Mouse (Mus musculus): ENCODE data around the gene Kctd21. TPM values are rescaled to one million over a fixed set of nuclear protein-coding genes. Genes with fewer than 3 reads are reported as not detected.

The Kctd21 gene
- 0.50 and 0.81 TPM in 2 replicates for total RNA-seq (2012; rRNA removed)
- 0.12 and 0.19 TPM in 2 replicates for total RNA-seq (2014; rRNA removed)
- 0.27 and 0.46 TPM in 2 replicates for polyA plus RNA-seq (2012; ENCODE audit: insufficient read length, low read depth)

DNA sequence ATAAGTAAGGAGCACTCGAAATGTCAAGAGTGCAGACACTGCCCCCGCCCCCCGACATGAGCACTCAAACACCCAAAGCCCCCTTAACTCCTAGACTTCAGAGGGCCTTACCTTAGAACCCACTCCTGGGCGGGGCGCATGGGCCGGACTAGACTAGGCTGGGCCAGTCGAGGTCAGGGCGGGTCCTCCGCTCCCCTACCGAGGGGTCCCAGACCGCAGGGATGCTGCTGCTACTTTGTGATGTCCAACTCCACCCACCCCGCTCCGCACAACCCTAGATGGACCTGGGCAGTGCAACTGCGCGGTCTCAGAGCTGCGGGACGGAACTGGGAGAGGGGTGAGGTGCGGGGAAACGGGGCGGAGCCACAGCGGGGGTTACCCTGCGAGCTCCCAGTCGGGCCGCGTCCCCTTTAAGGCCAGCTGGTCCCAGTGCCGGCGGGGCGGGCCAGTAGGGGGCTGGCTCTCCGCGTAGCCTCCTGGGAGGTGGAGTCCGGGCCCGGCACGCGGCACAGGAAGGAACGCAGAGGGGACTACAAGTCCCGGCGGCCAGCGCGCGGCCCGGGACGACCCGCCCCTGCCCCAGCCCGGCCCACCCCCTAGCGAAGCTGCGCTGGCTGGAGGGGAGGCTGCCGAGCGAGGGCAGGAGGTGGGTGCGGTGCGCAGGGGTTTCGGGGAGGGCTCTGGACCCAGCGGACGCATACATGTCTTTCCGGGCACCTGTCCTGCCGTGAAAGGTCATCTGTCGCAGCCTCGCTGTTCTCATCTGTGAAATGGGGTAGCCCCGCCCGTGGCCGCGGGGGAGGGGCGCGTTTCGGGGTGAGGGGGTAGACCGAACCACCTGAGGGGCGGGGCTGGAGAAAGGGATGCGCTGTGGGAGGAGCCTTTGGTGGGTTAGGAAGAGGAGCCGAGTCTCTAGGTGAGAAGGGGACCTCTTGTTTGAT is at the start of gene Kctd21, which contains the start of gene Usp35:
Kctd21 (plus strand) TSS at position 602 of the 941 bp plus-strand sequence.
Usp35 (minus strand) TSS at position 295 of the 941 bp plus-strand sequence.
- peak within 1 kb of the TSS; percentile 48 for H3K4me2 ChIP-seq (ENCODE audit: insufficient read depth, low read depth, poor library complexity, severe bottlenecking)
- dilution Hi-C loops (cut with MboI; ENCODE audit: extremely low pct_ligation_motif_present, extremely low pct_unique_long_range_greater_than_20kb, low sequenced_read_pairs): no loop called here
- H3K4me1 ChIP-seq (ENCODE audit: control insufficient read depth in 1 of 2, insufficient read depth in 2 of 2): peaks cover 6 to 30% of the 10 kb centered on the region in 2 experiments
- H3K27ac ChIP-seq (ENCODE audit: insufficient read depth, low read depth): no peak within 1 kb of the TSS
- in situ Hi-C loops (cut with MboI; ENCODE audit: low pct_ligation_motif_present, low pct_unique_long_range_greater_than_20kb, low sequenced_read_pairs): no loop called here
- H3K9me3 ChIP-seq (replicated peaks; ENCODE audit: low read length): no peaks in the 10 kb centered on the region
- DNase-seq (ENCODE audit: extremely low read depth): peak; percentile 93
- peak within 1 kb of the TSS; percentile 34 for H3K9ac ChIP-seq (ENCODE audit: insufficient read depth, low read depth)
- H3K4me3 ChIP-seq (replicated peaks in 1 of 3; ENCODE audit: low read depth in 2 of 3, low read length in 2 of 3, poor library complexity in 1 of 3): peak within 1 kb of the TSS; percentile 69 to 84 (median 70)
- TF ChIP-seq MAZ (IDR thresholded peaks at IDR 0.05; ENCODE audit: low read depth, low read length): peak; percentile 95
- no peak for TF ChIP-seq EP300 (IDR thresholded peaks at IDR 0.05; ENCODE audit: low read length)
- TF ChIP-seq ZNF384 (IDR thresholded peaks at IDR 0.05; ENCODE audit: low read depth, low read length): no peak
- TF ChIP-seq NELFE (IDR thresholded peaks at IDR 0.05; ENCODE audit: low read depth, low read length): no peak
- no peak for TF ChIP-seq ETS1 (conservative IDR thresholded peaks at IDR 0.05; ENCODE audit: low read depth, low read length)
- peak; percentile 79 for TF ChIP-seq ELF1 (IDR thresholded peaks at IDR 0.05; ENCODE audit: low read depth, low read length)
- no peak for TF ChIP-seq TCF12 (IDR thresholded peaks at IDR 0.05; ENCODE audit: low read depth, low read length)
- 0 out of 2 replicates have a peak, but pooled peaks have one; percentile 35 for TF ChIP-seq POLR2A (IDR thresholded peaks at IDR 0.05; ENCODE audit: low read depth, low read length)
- TF ChIP-seq MEF2A (IDR thresholded peaks at IDR 0.05; ENCODE audit: borderline replicate concordance, low read depth, low read length): peak; percentile 34; the same call in 1 of the 2 replicates
- TF ChIP-seq CTCF (conservative IDR thresholded peaks at IDR 0.05 in 1 of 2, IDR thresholded peaks at IDR 0.05 in 1 of 2; ENCODE audit: low read depth in 2 of 2, low read length in 2 of 2): no peak
- peak; percentile 44 for TF ChIP-seq NRF1 (IDR thresholded peaks at IDR 0.05; ENCODE audit: low read depth, low read length)
- no peak for TF ChIP-seq MAX (IDR thresholded peaks at IDR 0.05; ENCODE audit: low read length)
- TF ChIP-seq IRF4 (IDR thresholded peaks at IDR 0.05; ENCODE audit: low read depth, low read length): peak; percentile 56; the same call in 1 of the 2 replicates
- TF ChIP-seq GABPA (IDR thresholded peaks at IDR 0.05; ENCODE audit: insufficient replicate concordance, low read depth, low read length): peak; percentile 48; the same call in 1 of the 2 replicates
- no peak for TF ChIP-seq ZC3H11A (IDR thresholded peaks at IDR 0.05; ENCODE audit: low read depth, low read length)
- peak; percentile 90 for TF ChIP-seq SIN3A (IDR thresholded peaks at IDR 0.05; ENCODE audit: low read length)
- TF ChIP-seq RCOR1 (conservative IDR thresholded peaks at IDR 0.05; ENCODE audit: low read depth, low read length): no peak
- no peak for TF ChIP-seq CHD1 (IDR thresholded peaks at IDR 0.05; ENCODE audit: low read depth, low read length)
- no peak for TF ChIP-seq TBP (conservative IDR thresholded peaks at IDR 0.05; ENCODE audit: low read depth, low read length)
- no peak for TF ChIP-seq USF2 (conservative IDR thresholded peaks at IDR 0.05; ENCODE audit: low read depth, low read length)
- TF ChIP-seq KAT2A (IDR thresholded peaks at IDR 0.05; ENCODE audit: insufficient replicate concordance, low read length): peak; percentile 92; the same call in 1 of the 2 replicates
- TF ChIP-seq PAX5 (IDR thresholded peaks at IDR 0.05; ENCODE audit: low read length): no peak
- TF ChIP-seq JUND (conservative IDR thresholded peaks at IDR 0.05; ENCODE audit: low read depth, low read length): no peak
- TF ChIP-seq MYC (IDR thresholded peaks at IDR 0.05; ENCODE audit: low read depth, low read length): no peak
- TF ChIP-seq MAFK (IDR thresholded peaks at IDR 0.05; ENCODE audit: insufficient replicate concordance, low read length): no peak
- TF ChIP-seq SMC3 (IDR thresholded peaks at IDR 0.05; ENCODE audit: low read depth, low read length): no peak
- TF ChIP-seq E2F4 (IDR thresholded peaks at IDR 0.05; ENCODE audit: insufficient replicate concordance, low read depth, low read length): no peak
- TF ChIP-seq UBTF (IDR thresholded peaks at IDR 0.05; ENCODE audit: low read depth, low read length): no peak
- TF ChIP-seq JUN (IDR thresholded peaks at IDR 0.05; ENCODE audit: insufficient read depth, low read depth, low read length): no peak
- TF ChIP-seq HCFC1 (IDR thresholded peaks at IDR 0.05; ENCODE audit: low read depth, low read length): peak; percentile 96
- TF ChIP-seq RAD21 (IDR thresholded peaks at IDR 0.05; ENCODE audit: low read depth, low read length): no peak
- TF ChIP-seq POLR2AphosphoS2 (IDR thresholded peaks at IDR 0.05; ENCODE audit: low read depth, low read length): no peak
- TF ChIP-seq USF1 (IDR thresholded peaks at IDR 0.05; ENCODE audit: low read depth, low read length): no peak
- TF ChIP-seq CHD2 (IDR thresholded peaks at IDR 0.05; ENCODE audit: low read length): peak; percentile 56; the same call in 1 of the 2 replicates
- peak; percentile 35; the same call in 1 of the 2 replicates for TF ChIP-seq MXI1 (IDR thresholded peaks at IDR 0.05; ENCODE audit: low read depth, low read length)
- no peak for TF ChIP-seq ZKSCAN1 (IDR thresholded peaks at IDR 0.05; ENCODE audit: borderline replicate concordance, low read depth, low read length)
- TF ChIP-seq BHLHE40 (IDR thresholded peaks at IDR 0.05; ENCODE audit: low read depth, low read length): no peak
- no peak for TF ChIP-seq ZMIZ1 (IDR thresholded peaks at IDR 0.05; ENCODE audit: low read depth, low read length)
- H3K27me3 ChIP-seq (replicated peaks): no peaks in the 10 kb centered on the region
- no peaks in the 10 kb centered on the region for H3K36me3 ChIP-seq (replicated peaks in 1 of 2; ENCODE audit: control insufficient read depth in 1 of 2, insufficient read depth in 1 of 2, low read length in 1 of 2)
- H3K79me2 ChIP-seq (replicated peaks; ENCODE audit: control insufficient read depth, extremely low read depth, insufficient read depth, poor library complexity, severe bottlenecking): no peaks in the 10 kb centered on the region
